Mouse (Mus musculus) megakaryocyte, embryonic 14.5 days (primary cell): Measurements from ENCODE around the gene Inpp1.

Experiments
- FLI1 ChIP-seq: IDR thresholded peaks from 2 replicates; pipeline ENCODE4 v1.6.1; 2012; ENCODE audit warnings: low read length, inconsistent platforms, mixed read lengths
- GATA1 ChIP-seq: IDR thresholded peaks from 3 replicates; pipeline ENCODE4 v1.6.1; 2012; ENCODE audit warnings: mixed read lengths, low read length, inconsistent platforms, borderline replicate concordance

GRCm38 (mm10) chr1:52742567-52742966 lies 74.9 kb downstream of the Inpp1 start:
- no peak for TF ChIP-seq GATA1
- no peak for TF ChIP-seq FLI1
